Mouse (Mus musculus) cerebellum, adult 18-20 months (tissue): ENCODE results near the gene Shc4.

Experiments used
- DNase-seq, 2 experiments: peaks; one replicate each; pipeline ENCODE4 v3.0.0; 2021

The Shc4 gene

GRCm38 (mm10) chr2:125628487-125628886 is 95.5 kb downstream of the Shc4 start:
- DNase-seq = no peak

- DNase-seq = no peak
Observed at GRCm38 (mm10) chr2:125626536-125626935, 97.4 kb downstream of the Shc4 start.

- DNase-seq = peak; percentile 98 to 99
Observed at GRCm38 (mm10) chr2:125624837-125625351, 99.1 kb downstream of the Shc4 start, which contains the start of gene Cep152. Gene Cep152 (minus strand): TSS chr2:125625113.

GRCm38 (mm10) chr2:125624127-125624685 is 99.7 kb downstream of the Shc4 start:
- DNase-seq = no peak

- DNase-seq = no peak
Observed at GRCm38 (mm10) chr2:125623211-125623610, 100.7 kb downstream of the Shc4 start.

- DNase-seq = no peak
Observed at GRCm38 (mm10) chr2:125620213-125620907, 103.6 kb downstream of the Shc4 start.

DNA sequence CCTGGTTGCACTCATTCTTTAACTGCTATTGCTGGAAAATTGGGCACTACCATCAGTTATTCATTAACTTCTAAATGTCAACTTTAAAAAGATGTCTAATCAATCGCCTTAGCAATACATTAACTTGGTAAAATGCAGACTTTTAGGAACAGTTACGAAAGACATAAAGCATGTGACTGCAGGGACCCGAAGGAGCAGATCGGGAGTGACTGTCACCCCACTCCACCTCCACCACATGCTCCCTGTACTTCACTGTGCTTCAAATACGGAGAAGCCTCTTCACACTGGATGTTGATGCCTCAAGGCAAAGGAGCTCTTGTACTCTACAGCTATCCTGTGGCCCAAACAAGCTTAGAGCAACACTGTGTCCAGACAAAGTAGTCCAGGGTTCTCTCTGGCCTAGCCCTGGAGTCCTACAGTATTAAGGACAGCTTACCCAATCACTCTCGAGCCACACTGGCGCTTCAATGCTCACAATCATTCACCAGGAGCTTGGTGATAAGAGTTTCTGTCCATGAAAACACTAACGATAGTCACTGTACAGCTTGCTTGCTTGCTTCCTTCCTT is 108.0 kb downstream of the Shc4 start:
- DNase-seq = no peak

GRCm38 (mm10) chr2:125615440-125615839 is 108.5 kb downstream of the Shc4 start:
- DNase-seq = no peak

GRCm38 (mm10) chr2:125606220-125606845 is 117.6 kb downstream of the Shc4 start:
- DNase-seq = no peak

- no peak for DNase-seq
Observed at GRCm38 (mm10) chr2:125604646-125605045, 119.3 kb downstream of the Shc4 start.

DNA sequence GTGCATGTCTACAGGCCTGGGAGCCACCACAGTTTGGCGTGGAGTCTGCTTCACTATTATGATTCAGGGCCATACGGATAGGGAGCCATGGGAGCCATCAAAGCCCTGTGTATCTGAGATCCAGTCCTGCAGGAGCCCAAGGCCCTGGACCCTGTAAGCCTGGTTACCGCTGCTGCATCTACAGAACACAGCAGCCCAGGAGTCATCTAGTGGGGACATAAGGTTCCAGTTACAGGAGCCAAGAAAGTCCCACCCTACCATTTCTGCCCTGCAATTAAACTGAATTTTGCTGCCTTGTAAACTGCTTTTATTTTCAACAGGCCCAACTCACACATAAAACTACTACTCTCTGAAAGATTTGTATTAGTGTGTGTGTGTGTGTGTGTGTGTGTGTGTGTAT is 121.0 kb downstream of the Shc4 start:
- DNase-seq = no peak

GRCm38 (mm10) chr2:125598958-125599357 is 125.0 kb downstream of the Shc4 start:
- no peak for DNase-seq

DNA sequence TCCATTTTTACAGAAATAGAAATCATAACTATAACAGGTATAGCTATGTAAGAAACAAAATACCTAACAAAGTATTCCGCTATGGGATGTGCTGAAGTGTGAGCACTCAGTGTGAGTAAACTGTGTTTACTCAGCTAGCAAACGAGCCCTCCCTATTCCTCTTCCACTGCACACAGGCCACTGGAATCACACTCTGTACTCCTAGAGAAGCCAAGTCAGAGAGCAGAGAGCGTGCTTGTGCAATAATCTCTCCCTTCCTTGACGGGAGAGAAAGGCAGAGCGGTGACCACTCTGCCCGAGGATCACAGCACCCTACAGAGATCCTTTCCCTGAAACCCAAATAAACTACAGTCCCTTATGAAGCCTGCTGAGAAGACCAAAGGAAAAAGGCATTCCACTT is 125.7 kb downstream of the Shc4 start:
- DNase-seq = no peak

DNA sequence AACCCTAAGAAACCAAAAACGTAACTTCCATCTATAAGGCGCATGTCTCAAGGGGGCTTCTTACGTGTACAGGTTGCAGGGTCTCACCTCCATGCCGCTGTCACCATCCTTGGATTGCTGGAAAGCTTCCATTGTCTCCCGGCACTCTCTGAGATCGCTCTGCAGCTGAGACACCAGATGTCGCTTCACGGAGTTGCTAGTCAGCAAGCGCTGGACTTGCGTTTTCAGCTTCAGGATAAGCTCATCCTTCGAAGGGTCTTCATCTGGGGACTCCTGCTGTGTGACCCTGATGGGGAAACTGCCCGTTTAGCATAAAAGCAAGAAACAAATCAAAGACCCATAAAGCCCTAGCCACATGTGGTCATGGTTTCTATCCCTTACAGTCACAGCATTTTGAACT is 129.2 kb downstream of the Shc4 start:
- no peak for DNase-seq

DNA sequence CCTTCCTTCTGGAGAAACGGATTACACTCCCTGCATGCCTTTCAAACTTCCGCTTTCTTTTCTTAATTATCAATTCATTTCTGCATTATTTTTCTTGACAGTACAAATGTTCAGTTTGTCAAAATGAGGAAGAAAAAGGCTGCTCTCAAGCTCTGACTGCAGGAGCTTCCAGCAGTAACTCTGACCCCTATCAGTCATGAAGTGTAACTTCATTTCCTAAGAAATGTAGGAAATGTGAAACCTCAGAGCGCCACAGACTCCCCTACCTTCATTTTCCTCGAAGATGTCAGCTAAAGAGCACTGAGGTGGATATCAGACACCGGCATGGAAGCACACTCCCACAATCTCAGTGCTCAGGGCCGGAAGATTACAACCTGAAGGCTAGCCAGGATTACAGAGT is 129.9 kb downstream of the Shc4 start:
- DNase-seq = no peak

GRCm38 (mm10) chr2:125591895-125592294 is 132.1 kb downstream of the Shc4 start:
- no peak for DNase-seq

GRCm38 (mm10) chr2:125589287-125589686 is 134.7 kb downstream of the Shc4 start:
- DNase-seq = no peak

DNA sequence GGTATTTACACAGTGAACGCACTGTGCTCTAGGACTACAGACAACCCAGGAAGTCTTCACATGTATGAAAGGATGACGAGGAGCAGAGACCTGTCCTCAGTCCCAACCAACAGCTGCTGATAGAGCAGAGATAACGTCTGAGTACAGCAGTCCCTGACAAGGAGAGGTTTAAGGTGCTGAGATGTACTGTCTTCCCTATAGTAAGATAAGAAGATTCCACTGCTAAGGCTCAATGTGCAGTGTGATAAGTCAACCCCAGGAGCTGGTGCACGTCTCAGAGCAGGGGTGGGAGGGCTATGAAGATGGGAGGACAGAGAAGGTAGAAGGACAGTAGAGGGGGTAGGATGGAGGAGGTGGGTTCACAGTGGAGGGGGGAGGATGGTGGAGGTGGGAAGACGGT is 142.9 kb downstream of the Shc4 start:
- no peak for DNase-seq

- no peak for DNase-seq
Observed at GRCm38 (mm10) chr2:125577670-125578069, 146.3 kb downstream of the Shc4 start.
